Mouse (Mus musculus) left cerebral cortex, postnatal 10 days (tissue): ENCODE results near the gene Ccdc42. TPM values are rescaled to one million over a fixed set of nuclear protein-coding genes. Genes with fewer than 3 reads are reported as not detected.

Source experiments
- DNase-seq, 2 experiments: peaks; one replicate each; pipeline ENCODE4 v3.0.0; 2021 to 2022; ENCODE audit warnings: low spot score in 2 of 2, mixed read lengths in 1 of 2; ENCODE audit errors: extremely low spot score in 1 of 2
- intact Hi-C: fragments of 180-260 bp; cut with DNase I; formaldehyde crosslinking; loops from one replicate; pipeline ENCODE4 v1.15.1; 2025
- total RNA-seq, 2 experiments: library from RNA; stranded (reverse); gene quantifications; 2 replicates each; pipeline ENCODE4 v1.2.3; 2021

Ccdc42 gene
- total RNA-seq, 2 experiments from 2014 or later, result 0.51 to 0.65 TPM

DNA sequence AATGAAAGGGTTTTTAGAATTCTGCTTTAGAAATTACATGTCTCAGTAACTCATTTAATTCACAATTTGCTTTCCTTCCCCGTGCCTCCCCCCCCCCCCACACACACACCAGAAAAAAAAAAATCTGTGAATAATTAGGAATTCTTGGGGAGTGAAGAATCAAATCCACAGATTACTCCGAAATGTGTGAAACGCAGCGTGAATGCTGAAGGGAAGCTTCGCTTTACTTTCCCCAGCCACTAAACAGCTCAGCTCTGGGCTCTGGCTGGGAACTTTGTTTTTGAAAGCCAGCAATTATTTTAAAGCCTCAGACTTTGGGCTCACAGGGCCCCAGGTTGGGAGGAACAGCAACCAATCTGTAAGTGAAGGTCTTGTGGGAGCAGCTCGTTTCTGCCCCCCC, 6.3 kb upstream of the Ccdc42 start:
- intact Hi-C loops, result no loop called here
- peak in 1 of 2 experiments; percentile 8 for DNase-seq

DNA sequence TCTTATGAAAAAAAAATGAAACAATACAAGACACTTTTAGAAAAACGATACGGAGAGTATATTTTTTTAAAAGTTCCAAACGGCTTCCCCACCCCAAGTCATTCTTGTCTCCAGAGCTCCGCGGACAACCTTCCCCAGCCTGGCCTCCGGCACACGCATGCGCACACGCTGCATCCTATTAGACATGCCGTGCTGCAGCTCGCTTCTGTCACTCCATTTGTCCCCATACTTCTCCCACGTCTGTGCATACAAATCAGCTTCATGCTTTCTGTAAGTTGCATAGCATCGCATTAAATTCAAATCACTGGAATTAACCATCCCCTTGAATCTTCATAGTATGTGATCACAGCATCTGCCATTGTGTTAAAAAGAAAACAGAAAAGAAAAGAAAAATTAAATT, 3.6 kb upstream of the Ccdc42 start:
- intact Hi-C loops, result no loop called here

DNA sequence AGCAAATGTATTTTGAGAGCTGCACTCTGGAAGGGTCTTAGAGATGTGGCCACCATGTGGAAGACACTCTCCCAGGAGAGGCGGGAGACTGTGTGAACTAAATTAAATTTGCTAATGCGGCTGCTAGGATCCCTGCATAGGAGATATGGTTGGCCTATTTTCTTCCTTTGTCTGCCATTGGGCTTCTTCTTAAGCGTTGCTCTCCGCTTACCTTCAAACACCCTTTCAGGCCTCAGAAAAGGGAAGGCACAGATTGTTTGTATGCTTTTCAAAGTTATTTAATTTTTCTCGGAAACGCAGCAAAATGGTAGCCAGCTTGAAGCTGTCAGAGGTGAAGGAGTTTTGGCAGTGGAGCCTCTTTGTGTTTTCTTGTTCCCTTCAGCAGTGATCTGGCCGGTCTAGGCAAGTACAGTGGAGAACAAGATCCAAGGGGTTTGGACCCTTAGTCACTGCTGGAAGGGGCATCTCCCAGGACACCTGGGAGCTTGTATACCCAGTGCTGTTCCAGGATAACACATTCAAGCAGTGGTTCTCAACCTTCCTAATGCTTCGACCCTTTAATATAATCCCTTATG, 2.8 kb upstream of the Ccdc42 start:
- intact Hi-C loops, result no loop called here

More for the DNA sequence above, 3.6 kb upstream of the Ccdc42 start:
- DNase-seq, result peak; percentile 58 to 62

DNA sequence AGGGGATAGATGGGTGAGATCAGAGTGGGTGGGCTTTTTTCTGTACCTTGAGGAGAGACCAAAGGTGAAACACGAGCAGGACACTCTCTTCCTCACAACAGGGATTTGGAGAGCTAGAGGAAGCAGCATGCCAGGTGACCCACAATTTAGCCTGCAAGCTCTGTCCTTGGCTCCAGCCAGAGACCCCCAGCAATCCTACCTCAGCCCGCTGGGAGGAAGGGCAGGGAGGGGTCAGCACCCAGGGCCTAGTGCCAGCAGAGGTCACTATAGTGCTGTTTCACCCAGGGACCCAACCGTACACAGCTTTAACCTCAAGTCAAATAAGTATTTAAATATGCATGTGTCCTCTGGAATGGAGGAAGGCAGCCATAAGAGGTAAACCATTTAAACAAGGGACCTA, 931 bp upstream of the Ccdc42 start:
- DNase-seq, result peak in 1 of 2 experiments; percentile 55
- intact Hi-C loops, result loop anchor here (5.0 kb wide), 1 partner anchor 106 kb away; the partner anchor contains the start of gene Myh10

More for the DNA sequence above, 2.8 kb upstream of the Ccdc42 start:
- no peak for DNase-seq

DNA sequence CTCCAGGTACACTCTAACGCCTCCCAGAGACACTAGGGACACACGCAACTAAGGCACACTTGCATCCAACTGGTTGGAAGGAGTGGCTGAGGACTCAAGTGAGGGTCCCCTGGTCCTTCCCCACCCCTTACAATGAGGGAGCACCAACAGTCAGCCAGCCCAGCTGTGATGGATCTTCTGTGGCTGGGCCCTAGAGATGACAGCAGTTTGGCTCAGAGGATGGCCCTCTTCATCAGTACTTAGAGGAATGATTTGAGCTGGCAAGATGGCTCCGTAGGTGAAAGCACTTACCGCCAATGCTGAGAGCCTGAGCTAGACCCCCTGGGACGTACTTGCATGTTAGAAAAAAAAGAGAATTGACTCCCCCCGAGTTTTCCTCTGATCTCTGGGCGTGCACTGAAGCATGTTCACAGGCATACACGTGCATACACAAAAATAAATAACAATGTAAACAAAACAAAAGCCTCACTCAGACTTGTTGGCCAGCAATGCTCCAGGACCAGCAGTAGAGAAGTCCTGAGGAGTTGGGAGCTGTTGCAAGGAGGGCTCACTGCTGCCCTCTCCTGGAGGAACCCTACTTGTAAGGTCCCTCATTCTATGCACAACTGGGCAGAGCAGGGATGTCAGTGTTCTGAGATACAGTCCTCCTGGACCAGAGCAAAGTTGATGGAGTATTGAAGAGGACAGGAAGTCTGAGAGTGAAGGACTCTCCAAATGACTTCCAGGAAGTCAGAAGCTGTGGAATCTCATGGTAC, 2.4 kb downstream of the Ccdc42 start:
- intact Hi-C loops, result loop anchor here (5.0 kb wide), 1 partner anchor 103 kb away; the partner anchor contains the start of gene Myh10
- DNase-seq, result peak; percentile 50 to 86

DNA sequence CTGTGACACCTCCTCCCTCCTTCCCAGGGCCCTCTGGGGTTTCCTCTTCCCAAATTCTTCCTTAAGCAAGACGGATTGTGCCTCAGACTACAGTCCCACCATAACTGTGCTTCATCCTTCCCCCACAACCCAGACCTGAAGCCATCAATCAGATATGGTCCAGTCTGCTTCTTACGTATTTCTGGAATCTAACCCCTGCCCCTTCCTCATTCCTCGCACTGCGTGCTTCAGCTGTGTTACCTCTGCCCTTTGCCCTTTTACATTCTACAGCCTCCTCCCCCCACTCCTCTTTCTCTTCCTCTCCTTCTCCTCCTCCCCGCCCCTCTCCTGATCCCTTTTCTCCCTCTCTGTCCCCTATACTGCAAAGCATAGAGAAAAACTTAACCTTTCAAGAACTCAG, 4.9 kb downstream of the Ccdc42 start:
- intact Hi-C loops, result no loop called here
- DNase-seq, result no peak

DNA sequence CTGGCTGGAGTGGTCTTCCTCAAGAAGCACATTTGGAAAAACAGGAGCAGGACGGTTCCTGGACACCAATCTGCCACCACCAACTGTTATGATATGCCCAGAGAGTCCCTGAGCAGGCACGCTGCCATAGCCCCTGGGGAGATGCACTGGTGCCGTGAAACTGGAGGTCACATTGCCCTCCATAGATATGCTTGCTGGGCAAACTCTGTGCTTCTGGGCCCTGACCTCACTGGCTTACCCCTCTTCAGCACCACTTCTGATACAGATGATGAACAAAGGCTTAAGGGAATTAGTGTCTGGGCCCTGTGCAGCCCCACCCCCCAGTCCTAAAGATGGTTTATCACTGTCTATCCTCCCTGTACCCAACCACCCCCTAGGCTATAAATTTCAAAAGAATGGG, 6.4 kb downstream of the Ccdc42 start:
- no peak for DNase-seq
- intact Hi-C loops, result no loop called here

DNA sequence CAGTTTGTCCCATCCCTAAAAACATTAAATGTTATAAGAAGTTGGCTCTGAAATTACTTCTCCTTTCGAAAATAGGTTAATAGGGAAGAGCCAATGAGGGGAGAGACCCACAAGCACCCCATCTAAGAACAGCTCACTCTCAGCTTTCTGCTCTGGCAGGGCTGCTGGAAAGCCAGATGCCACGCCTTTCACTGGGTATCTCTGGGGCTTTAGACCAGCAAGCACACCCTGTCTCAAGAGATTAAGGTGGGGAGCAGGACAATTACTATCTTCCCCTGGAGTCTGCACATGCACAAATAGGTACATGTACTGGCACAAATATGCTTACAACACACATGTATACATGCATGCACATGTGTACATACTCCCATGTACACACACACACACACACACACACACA, 11.1 kb downstream of the Ccdc42 start:
- no peak for DNase-seq
- intact Hi-C loops, result no loop called here

DNA sequence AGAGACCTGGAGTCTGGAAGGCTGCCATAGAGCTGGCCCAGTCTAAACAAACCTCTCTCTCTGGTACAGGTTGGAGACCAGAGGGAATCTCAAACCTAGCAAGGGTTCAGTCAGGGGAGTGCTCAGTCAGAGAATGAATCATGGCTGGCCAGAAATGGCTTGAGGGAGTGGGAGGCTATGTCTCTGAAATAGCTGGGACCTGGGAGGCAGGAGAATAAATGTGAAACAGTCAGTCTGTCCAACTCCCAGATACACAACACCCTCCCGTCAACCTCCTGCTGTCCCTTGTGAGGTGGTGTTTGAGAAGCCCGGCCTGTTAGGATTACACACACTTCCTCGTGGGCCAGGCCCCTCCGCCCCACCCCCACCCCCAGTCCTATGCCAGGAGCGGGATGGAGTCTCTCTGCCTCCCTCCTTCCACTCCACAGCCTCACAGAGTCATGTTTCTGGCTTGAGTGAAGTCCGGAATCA, 13.8 kb downstream of the Ccdc42 start:
- intact Hi-C loops, result no loop called here
- no peak for DNase-seq

DNA sequence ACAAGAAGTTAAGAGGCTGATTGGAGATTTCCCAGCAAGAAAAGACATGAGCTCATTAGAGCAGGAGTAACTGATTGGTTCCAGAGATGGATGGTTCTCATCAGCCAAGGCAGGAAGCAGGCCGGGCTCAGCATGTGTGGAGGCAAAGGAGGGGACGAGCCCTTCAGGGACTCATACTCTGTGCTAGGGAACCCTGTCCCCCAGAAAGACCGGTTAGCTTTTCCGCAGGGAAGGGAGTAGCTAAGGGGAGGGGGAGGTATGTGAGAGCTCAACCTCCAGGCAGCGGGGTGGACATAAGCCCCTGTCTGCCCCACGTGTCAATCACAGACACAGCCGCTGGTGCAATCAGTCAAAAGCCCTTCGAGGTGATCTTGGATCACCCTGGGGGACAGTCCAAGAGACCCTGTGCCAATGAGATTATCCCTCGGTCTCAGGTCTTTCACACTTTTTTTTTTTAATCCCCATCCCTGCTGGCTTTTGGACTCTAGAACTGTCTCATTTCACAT, 14.7 kb downstream of the Ccdc42 start:
- intact Hi-C loops, result no loop called here
- DNase-seq, result no peak

DNA sequence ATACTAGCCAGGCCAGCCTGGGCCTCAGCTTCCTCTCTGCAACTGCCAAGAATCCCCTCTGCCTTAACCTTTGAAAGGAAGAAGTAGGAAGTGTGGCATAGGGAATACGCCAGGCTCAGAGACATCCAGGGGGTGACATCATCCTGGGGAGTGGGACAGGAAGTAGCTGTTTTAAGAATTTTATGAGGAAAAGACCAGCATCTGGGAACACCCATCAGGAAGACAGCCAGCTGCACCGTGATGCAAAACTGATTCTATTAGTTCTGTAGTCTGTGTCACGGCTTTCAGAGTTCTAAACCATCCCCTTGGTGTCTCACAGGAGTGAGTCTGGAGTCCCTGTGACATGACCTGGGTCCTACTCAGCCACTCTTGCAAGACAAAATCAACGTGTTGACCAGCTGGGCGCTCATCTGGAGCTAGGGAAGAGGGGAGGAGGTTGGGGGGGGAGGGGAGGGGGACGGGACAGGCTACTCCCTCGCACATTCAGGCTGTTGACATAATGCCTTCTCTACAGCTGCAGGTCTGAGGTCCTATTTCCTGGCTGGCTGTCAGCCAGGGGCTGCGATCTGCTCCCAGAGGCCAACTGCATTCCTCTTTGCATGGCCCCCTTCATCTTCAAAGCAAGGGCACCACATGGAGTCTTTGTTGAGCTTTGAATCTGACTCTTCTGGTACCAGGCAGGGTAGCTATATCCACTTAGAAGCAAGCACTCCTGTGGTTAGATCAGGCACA, 15.5 kb downstream of the Ccdc42 start:
- DNase-seq, result peak in 1 of 2 experiments; percentile 78
- intact Hi-C loops, result no loop called here

DNA sequence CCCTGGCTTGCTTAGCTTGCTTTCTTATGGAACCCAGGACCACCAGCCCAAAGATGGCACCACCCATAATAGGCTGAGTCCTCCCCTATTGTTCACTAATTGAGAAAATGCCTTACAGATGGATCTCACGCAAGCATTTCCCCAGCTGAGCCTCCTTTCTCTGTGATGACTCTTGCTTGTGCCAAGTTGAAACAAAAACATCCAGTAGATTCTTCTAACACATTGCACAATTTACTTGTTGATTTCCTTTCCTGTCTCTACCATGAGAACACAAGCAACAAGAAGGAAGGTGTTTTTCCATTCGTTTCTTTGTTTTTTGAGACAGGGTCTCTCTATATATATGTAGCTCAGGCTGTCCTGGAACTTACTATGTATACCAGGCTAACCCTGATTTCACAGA, 20.2 kb downstream of the Ccdc42 start:
- intact Hi-C loops, result no loop called here
- no peak for DNase-seq

DNA sequence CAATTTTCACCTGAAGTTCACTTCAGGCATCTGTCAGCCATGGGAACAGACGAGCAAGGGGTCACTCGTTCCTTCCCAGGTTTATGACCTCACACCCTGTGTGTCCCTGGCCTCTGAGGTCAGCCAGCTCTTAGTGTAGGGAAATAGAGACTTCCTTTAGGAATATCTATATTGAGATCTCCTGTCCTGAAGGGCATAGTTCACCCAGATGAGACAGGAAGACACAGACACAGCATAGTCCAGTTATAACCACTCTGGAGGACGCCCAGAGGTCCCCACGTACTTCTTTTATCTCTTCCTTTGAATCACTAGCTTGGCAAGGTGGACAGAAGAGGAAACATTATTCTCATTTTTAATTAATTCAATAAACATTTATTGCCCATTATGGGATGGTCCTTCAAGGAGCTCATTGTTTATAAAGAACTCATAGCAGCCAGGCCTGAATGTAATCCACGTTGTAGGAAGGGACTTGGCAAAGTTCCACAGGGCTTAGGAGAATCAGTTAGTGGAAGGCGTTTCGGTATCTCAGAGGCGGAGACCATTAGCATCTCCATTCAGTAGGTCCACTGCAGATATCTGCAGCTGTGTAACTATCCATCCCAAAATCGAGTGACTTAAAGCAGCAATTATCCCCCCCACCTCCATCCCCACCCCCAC, 23.2 kb downstream of the Ccdc42 start:
- intact Hi-C loops, result no loop called here
- no peak for DNase-seq

DNA sequence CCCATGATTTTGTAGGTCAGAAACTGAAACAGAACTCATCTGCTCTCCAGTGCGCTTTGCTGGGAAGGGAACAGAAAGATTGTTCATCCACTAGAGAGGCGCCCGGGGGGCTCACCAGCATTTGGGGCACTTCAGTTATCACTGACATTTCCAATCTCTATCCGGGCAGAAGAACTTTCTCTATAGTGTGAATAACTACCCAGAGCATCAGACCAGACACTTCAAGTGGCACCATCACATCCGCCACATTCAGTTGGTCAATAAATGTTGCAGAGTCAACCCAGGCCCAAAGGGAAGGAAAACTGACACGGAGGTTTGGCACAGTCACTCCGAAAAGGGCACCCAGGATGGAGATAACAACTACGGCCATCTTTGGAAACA, 23.7 kb downstream of the Ccdc42 start:
- intact Hi-C loops, result no loop called here
- no peak for DNase-seq

DNA sequence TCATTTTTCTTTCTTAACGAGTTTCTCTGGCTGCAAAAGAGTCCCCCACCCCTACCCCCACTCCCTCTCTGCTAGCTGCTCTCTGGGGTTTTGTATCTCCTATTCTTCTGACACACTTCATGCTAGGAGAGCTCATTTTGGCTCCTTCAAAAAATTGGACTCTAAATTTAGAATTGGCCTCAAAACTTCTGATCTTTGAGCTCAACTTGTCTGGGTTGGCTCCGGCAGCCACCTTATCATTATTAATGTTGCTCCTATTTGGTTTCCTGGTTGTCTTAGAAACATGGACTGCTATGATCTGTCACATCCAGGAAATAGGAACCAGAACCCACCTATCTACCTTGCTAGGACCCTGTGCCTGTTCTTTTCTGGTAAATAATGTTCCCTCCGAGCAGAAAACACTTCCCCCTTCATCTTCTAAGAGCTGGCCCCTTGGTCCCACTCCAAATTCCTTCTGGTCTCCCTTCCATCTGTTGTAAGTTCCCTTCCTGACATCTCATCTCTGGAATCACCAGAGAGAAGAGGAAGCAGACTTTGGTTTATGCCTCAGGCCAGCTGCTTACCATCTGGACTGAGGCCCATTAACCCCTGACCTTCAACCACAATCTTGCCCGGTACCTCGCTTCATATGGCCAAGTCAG, 26.4 kb downstream of the Ccdc42 start:
- no peak for DNase-seq
- intact Hi-C loops, result no loop called here

DNA sequence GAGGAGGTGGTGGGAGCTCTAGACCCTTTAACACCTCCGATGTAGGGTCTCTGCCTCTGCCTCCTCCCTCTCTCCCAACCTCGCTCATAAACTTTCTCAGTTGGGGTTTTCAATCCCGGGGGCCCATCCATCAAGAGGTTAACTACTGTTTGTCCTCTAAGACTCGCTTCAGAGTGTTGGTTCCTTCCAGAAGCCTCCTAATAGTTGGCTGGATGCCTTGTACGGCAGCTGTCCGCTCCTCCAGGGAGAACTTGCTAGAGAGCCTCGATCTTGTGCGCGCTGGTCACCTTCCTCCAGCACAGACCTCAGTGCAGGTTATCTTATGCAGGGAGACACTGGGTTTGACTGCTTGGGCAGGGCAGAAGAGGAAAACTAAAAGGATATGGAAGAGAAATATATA, 35.9 kb downstream of the Ccdc42 start:
- intact Hi-C loops, result no loop called here

DNA sequence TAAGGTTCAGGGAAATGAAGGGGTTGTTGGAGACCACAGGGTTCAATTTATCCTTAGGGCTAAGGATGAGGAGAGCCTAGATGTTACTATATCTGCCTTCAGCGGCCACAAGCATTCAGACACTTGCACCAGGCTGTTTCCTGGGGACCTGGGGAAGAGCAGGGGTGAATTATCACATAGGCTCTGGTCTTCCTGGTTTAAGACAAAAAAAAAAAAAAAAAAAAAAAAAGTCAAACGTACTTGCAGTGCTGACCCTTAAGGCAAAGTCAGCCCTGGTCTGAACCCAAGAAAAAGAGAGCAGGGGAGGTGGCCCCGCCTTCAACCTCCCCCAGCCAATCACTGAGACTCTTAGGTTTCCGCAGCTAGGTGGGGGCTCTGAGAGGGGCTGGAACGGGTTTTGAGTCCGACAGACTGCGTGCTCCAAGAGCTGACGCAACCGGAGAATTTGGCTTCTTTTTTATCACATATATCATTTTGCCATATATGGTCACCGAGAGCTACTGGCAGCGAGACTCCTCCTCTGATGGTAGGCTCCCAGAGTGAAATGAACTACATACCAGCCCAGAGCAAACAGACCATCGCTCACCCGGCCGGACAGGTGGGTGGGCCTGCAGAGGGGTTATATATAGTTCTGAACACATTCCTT, 36.5 kb downstream of the Ccdc42 start:
- DNase-seq, result peak; percentile 62 to 81
- intact Hi-C loops, result no loop called here

More for the DNA sequence above, 35.9 kb downstream of the Ccdc42 start:
- DNase-seq, result no peak

DNA sequence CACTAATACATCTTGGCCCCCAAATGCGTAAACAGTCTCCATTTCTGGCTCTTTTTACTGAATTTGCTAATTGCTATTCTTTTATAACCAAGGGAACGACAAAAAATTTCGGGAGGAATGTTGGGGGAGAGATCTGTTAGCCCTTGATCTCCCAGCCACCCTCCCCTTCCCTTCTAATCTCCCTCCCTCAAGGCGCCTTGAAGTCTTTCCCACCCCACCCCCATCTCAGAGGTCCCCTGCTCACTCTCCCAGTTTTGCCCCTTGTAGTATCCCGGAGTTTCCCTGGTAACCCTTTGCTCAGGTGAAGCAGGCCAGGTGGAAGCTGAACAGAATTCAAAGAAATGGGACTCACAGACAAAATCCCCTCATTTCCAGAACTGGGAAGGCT, 37.0 kb downstream of the Ccdc42 start:
- DNase-seq, result no peak
- intact Hi-C loops, result no loop called here
